Mouse (Mus musculus): Measurements from ENCODE around the gene Nsd2.
A peak's percentile ranks its signal among the peaks of the same experiment; 100 is the strongest.
"Not testable (repeated sequence)": the region's sequence is repeated elsewhere in the genome, so short reads cannot be mapped to it uniquely, and the experiment has no call there.

The Nsd2 gene

GRCm38 (mm10) chr5:33934877-33935276, 114.4 kb downstream of the Nsd2 start:
- DNase-seq = no peak

- peak; percentile 75 for DNase-seq
Measured at GRCm38 (mm10) chr5:33935700-33936111, 115.2 kb downstream of the Nsd2 start.

- peak; percentile 99 for DNase-seq
Measured at GRCm38 (mm10) chr5:33936120-33936707, 115.7 kb downstream of the Nsd2 start, which contains the start of gene Nelfa. Gene Nelfa (minus strand): TSS chr5:33936413.

- no peak for DNase-seq
Measured at GRCm38 (mm10) chr5:33937230-33937629, 116.7 kb downstream of the Nsd2 start.

GRCm38 (mm10) chr5:33938448-33938847, 117.9 kb downstream of the Nsd2 start:
- no peak for DNase-seq

GRCm38 (mm10) chr5:33947035-33947434, 126.5 kb downstream of the Nsd2 start:
- DNase-seq = not testable (repeated sequence)

All from kidney, postnatal 10 days (tissue).